Mouse (Mus musculus) embryo, embryonic 9.5 days (tissue): ENCODE measurements around the gene Srl.
"Not testable (repeated sequence)": the region's sequence is repeated elsewhere in the genome, so short reads cannot be mapped to it uniquely, and the experiment has no call there.

Experiments used
- DNase-seq: peaks from one replicate; pipeline ENCODE4 v3.0.0-alpha.2; 2017; ENCODE audit errors: extremely low spot score

The Srl gene

GRCm38 (mm10) chr16:4552829-4553550, 11.4 kb upstream of the Srl start:
- DNase-seq: peak; percentile 68

DNA sequence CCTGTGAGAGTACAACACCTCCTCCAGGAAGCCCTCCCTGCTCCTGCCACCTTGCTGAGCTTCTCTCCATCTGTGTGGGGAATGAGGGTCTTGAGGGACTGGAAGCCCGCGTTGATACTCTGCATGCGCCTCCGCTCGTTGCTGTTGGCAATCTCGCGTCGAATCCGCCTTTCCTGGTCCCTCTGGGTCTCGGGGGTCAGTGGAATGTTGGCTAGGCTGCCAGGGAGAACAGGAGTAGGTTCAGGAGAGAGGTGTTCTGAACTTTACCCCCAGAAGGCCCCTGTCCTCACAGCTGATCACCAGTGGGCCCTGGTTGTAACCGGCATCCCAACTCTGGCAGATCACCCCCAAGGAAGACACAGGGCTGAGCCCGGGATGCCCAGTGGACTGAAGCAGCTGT, 10.3 kb upstream of the Srl start:
- DNase-seq: no peak

DNA sequence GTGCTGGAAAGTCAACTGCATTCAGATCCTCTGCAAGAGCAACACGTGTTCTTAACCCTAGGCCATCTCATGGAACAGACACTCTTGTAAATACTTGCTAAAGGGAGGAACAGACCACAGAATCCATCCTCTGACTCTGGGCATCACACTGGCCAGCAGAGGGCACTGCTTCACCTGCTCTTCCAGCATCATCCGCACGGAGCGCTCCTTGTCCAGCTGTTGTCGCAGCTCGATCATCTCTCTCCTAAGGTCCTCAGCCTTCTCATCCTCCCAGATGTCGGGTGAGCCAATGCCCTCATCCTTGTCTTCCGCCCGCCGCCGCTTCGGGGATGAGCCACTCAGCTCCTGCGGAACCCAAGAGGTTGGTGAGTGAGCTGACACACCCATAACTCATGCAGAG, 9.4 kb upstream of the Srl start:
- DNase-seq: peak; percentile 48

GRCm38 (mm10) chr16:4548953-4549688, 7.5 kb upstream of the Srl start:
- DNase-seq: no peak

- DNase-seq: no peak
These were observed 6.0 kb upstream of the Srl start for GRCm38 (mm10) chr16:4547611-4548010.

- no peak for DNase-seq
These were observed 5.2 kb upstream of the Srl start for GRCm38 (mm10) chr16:4546838-4547237.

GRCm38 (mm10) chr16:4544845-4545244, 3.2 kb upstream of the Srl start:
- no peak for DNase-seq

- DNase-seq: no peak
These were observed 1.6 kb upstream of the Srl start for GRCm38 (mm10) chr16:4543266-4543665.

DNA sequence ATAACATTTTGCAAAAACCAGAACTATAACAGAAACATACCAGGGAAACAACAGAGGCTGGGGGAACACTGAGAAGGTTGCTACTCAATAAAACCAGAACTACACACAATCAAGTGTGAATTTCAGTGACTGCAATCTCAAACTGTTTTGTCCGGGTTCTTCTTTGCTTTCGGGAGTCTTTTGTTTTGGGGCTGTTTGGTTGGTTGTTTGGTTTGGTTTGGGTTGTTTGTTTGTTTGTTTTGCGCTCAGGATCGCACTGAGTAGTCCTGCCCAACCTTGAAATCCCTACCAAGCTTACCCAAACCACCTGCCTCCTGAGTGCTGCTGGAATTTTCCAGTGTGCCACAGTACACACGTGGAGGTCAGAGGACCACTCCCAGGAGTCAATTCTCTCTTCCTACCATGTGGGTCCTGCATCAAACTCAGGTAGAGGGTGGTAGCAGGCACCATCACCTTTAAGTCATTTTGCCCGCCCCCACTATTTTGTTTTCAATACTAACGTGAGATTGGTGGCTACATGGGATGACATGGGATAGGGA, 689 bp upstream of the Srl start:
- DNase-seq: no peak

- no peak for DNase-seq
These were observed 583 bp downstream of the Srl start for GRCm38 (mm10) chr16:4541033-4541432.

- DNase-seq: no peak
These were observed 1.4 kb downstream of the Srl start for GRCm38 (mm10) chr16:4540064-4540775.

- no peak for DNase-seq
These were observed 2.1 kb downstream of the Srl start for GRCm38 (mm10) chr16:4539521-4539920.

GRCm38 (mm10) chr16:4537616-4538358, 3.8 kb downstream of the Srl start:
- no peak for DNase-seq

DNA sequence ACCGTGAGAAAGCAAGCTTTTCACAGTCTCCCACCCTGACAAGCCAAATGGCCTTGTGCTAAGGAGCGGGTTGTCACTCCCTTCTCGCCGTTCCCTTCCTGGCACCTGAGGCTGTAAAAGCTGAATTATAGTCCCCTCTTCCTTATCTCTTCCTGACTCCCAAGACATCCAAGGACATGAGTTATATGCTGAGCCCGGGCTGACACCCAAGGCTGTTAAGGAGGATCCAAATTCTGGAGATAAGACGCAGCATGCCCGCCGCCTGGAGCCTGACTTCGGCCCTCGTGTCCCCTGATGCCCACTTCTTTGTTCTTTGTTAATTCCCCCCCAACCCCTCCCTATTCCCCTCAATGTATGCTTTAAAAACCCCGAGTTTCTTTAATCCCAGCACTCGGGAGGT, 14.2 kb downstream of the Srl start:
- not testable (repeated sequence) for DNase-seq

DNA sequence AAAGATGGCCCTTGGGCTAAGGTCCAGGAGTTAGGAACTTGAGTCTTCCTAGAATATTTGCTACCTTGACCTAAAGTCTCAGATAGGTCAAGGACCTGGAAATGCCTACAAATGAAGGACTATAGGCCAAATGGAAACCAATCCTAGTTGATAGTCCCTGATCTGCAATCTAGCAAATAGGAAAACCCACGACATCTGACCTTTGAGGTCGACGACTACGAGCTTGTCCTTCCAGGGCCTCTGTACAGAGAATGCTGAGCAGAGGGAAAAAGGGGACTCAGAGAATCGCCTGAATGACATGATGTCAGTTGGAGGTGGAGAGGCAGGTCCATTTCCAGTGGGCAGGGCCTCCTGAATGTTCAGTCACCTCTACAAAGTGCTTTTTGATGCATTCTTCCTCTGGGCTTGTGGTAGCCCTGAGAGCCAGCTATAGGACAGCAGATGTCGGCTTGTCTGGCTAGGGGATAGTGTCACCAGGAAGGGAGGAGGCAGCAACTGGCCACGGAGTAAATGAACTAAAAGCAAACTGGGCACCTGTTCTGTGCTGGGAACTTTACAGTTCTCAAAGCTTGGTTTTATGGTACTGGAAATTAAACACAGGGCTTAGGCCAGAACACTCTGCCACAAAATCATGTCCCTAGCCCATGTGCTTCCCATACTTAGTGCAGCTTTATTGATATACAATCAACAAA, 18.2 kb downstream of the Srl start:
- DNase-seq: no peak

- no peak for DNase-seq
These were observed 18.7 kb downstream of the Srl start for GRCm38 (mm10) chr16:4522879-4523278.

DNA sequence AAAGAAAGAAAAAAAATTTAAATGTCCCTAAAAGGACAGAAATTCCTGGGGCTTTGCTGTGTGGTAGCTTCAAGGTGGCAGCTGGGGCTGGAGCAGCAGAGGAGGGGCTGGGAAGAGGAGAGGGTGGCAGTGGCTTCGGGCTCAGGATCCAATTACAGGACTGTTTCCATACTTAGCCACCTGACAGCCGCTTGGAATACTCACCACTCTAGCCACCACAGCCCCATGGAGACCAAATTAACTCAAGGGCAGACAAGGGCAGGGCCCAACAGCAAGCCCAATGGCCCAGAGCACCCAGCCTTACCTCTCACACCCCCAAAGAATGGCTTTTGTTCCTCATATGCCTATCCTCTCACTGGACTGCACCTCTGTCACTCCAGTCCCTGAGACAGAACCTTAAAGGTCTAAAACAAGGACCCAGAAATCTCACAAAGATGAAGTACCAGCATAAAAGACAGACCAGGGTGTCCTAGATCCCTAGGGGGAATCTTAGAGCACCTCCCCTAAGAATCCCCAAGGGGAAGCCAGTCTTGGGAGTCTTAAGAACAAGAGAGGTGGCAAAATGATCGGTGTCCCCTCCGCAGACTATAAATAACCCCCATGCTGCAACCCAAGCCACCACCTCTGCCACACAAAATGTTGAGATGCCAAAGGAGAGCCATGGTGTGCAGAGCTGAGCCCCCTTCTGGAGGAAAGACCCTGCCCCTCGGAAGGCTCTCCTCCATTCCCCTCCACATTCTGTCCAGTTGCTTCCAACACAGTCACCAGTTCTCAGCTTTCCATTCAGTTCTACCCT, 19.7 kb downstream of the Srl start:
- no peak for DNase-seq

DNA sequence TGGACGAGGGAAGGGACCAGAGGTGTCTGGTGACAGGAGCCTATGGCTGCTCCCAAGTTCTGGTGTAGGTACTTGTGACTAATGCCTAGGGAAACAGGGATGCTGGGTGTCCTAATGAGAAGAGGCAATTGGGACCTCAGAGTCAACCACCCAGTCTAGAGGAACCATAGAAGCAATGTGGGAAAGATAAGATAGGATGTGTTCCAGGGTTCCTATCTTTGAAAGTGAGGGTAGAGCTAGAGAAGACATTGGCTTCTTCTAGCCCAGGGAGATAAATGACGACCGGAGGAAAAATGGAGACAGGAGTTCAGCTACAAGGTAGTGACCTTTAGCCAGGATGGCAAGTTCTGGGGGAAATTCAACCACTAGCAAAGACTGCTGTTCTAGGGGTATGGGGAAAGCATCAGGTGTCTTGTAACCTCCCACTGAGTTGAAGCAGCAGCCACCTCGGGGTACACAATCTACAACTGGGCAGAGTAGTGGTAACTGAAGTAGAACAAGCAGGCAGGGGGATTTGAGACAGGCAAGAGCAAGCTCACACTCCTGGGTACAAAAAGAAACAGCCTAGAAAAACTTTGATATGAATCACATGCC, 20.4 kb downstream of the Srl start:
- no peak for DNase-seq

- DNase-seq: no peak
These were observed 20.9 kb downstream of the Srl start for GRCm38 (mm10) chr16:4520673-4521072.

GRCm38 (mm10) chr16:4519825-4520224, 21.8 kb downstream of the Srl start:
- DNase-seq: no peak
